Mouse (Mus musculus) spleen, adult 2 months (tissue): Measurements from ENCODE around the gene Gm5089. TPM values are rescaled to one million over a fixed set of nuclear protein-coding genes. Genes with fewer than 3 reads are reported as not detected.

Source experiments
- DNase-seq, 2 experiments: peaks; one replicate each; pipeline versions ENCODE4 v3.0.0 to v3.0.0-alpha.2; 2012 to 2021; ENCODE audit warnings: low spot score in 2 of 2, low read depth in 1 of 2
- H3K27ac ChIP-seq: fragments of 200-500 bp; 2 replicates; pipeline ENCODE4 v1.5.1; 2012; ENCODE audit warnings: low read length, inconsistent platforms; ENCODE audit not compliant: insufficient read depth
- H3K27me3 ChIP-seq: fragments of 200-500 bp; 2 replicates; pipeline ENCODE4 v1.6.1; 2012; ENCODE audit warnings: mild to moderate bottlenecking, moderate library complexity, low read length, inconsistent platforms; ENCODE audit not compliant: control insufficient read depth, insufficient read depth
- H3K36me3 ChIP-seq: fragments of 200-500 bp; 2 replicates; pipeline ENCODE4 v1.6.1; 2012; ENCODE audit warnings: mild to moderate bottlenecking, low read length, inconsistent platforms; ENCODE audit not compliant: control insufficient read depth, insufficient read depth
- H3K4me1 ChIP-seq: fragments of 200-500 bp; 2 replicates; pipeline ENCODE4 v1.6.1; 2011; ENCODE audit warnings: inconsistent platforms; ENCODE audit not compliant: control insufficient read depth, insufficient read depth, insufficient read length
- H3K4me3 ChIP-seq: fragments of 200-500 bp; 2 replicates; pipeline ENCODE4 v1.5.1; 2011; ENCODE audit warnings: mild to moderate bottlenecking, inconsistent platforms; ENCODE audit not compliant: insufficient read depth, insufficient read length; ENCODE audit errors: extremely low read depth
- CTCF ChIP-seq: fragments of 200-500 bp; IDR thresholded peaks from 2 replicates; pipeline ENCODE4 v1.5.1; 2011; ENCODE audit warnings: mild to moderate bottlenecking, inconsistent platforms; ENCODE audit not compliant: insufficient read depth, insufficient read length, insufficient replicate concordance; ENCODE audit errors: extremely low read depth
- POLR2A ChIP-seq: fragments of 200-500 bp; IDR thresholded peaks from 2 replicates; pipeline ENCODE4 v1.6.1; 2011; ENCODE audit warnings: low read depth, low read length, inconsistent platforms
- WGBS: fragments of 180-500 bp; shearing (Covaris S2); methylation state at CpG from one replicate; pipeline ENCODE4 v1.1.7; 2018; 5-methylcytosine and 5-hydroxymethylcytosine counted together
- polyA plus RNA-seq: library from polyadenylated mRNA; depleted of rRNA; stranded (reverse); fragments of >200 nt; gene quantifications from 2 replicates; pipeline ENCODE4 v1.2.3, GENCODE M21; 2012; rRNA removed

Gm5089 gene
- polyA plus RNA-seq, 1 experiment, result not detected

DNA sequence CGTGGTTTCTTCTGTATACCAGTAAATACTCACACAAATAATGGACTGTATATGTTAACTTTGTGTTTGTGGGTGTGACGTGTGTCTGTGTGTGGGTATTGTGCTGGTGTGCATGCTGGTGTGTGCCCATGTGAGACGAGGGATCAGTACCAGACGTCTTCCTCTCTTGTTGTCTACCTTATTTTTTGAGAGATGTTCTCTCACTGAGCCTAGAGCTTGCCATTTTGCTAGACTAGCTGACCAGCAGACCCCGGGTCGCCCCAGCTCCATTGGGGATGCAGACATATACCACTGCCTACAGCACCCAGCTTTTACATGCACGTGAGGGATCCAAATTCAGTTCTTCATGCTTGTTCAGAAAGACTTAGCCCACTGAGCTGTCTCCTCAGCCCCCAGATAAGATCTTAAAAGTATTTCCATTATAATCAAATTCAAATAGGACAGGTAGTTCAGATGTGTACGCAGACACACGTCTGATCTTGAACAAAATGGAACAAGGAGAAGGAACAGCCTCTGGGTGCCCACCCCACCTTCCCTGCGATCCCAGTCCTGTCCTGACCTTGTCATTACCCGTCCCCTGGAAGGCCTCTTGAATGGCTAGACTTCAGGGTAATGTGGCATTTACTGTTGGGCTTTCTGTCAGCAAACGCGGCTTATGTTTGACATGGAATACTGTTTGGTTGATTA lies 61.1 kb downstream of the Gm5089 start:
- WGBS, result 90% methylated on average over 13 of the region's 13 CpGs
- Histone ChIP-seq H3K4me1 (no peaks in the 10 kb centered on the region; the same call in 1 of the 2 replicates), H3K36me3 (no peaks in the 10 kb centered on the region), H3K27me3 (no peaks in the 10 kb centered on the region), H3K27ac (no peak overlapping the region), H3K4me3 (no peak overlapping the region)
- no peak for DNase-seq
- TF ChIP-seq POLR2A, result no peak
- TF ChIP-seq CTCF, result no peak

DNA sequence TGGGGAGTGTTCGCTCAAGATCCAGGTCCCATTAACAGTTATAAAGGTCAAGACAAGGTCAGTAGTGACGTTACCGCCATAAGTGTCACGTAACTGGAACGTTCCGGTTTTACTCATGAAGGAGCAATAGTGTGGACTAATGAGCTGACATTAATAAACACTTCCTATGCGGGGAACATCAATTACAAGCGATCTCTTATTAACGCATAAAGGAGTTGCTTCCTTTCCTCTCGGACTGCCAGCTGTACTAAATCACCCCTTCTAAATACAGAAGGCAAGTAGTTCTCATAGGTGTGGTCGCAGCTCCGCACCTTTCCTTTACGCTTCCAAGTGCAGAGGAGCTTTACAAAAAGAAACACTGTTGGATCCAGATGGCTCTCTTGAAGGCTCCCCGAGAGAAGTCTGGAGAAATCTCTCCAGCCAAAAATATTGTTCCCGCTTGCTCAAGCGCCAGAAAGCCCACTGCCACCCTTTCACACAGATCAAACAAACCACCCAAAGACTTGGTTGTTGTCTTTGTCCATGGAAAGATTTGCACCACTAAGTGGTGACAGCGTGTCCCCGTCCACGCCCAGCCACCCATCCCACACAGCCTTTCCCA lies 62.4 kb downstream of the Gm5089 start:
- DNase-seq, result no peak
- 91% methylated on average over 19 of the region's 19 CpGs for WGBS
- Histone ChIP-seq H3K27me3 (no peaks in the 10 kb centered on the region), H3K4me1 (no peaks in the 10 kb centered on the region; the same call in 1 of the 2 replicates), H3K4me3 (no peak overlapping the region), H3K27ac (no peak overlapping the region), H3K36me3 (no peaks in the 10 kb centered on the region)
- no peak for TF ChIP-seq CTCF
- TF ChIP-seq POLR2A, result no peak

- no peak overlapping the region for H3K4me3 ChIP-seq
- H3K4me1 ChIP-seq, result no peaks in the 10 kb centered on the region; the same call in 1 of the 2 replicates
- WGBS, result 92% methylated on average over 5 of the region's 5 CpGs
- no peaks in the 10 kb centered on the region for H3K36me3 ChIP-seq
- no peak overlapping the region for H3K27ac ChIP-seq
- H3K27me3 ChIP-seq, result no peaks in the 10 kb centered on the region
- DNase-seq, result no peak
- TF ChIP-seq POLR2A, result no peak
- TF ChIP-seq CTCF, result no peak
These were observed 63.1 kb downstream of the Gm5089 start for GRCm38 (mm10) chr14:122387781-122388180.

GRCm38 (mm10) chr14:122386281-122387130 lies 64.4 kb downstream of the Gm5089 start:
- DNase-seq, result no peak
- H3K4me3 ChIP-seq, result no peak overlapping the region
- no peaks in the 10 kb centered on the region for H3K36me3 ChIP-seq
- no peaks in the 10 kb centered on the region for H3K27me3 ChIP-seq
- TF ChIP-seq CTCF (no peak), POLR2A (no peak)
- no peaks in the 10 kb centered on the region; the same call in 1 of the 2 replicates for H3K4me1 ChIP-seq
- WGBS, result 93% methylated on average over 17 of the region's 17 CpGs
- no peak overlapping the region for H3K27ac ChIP-seq

DNA sequence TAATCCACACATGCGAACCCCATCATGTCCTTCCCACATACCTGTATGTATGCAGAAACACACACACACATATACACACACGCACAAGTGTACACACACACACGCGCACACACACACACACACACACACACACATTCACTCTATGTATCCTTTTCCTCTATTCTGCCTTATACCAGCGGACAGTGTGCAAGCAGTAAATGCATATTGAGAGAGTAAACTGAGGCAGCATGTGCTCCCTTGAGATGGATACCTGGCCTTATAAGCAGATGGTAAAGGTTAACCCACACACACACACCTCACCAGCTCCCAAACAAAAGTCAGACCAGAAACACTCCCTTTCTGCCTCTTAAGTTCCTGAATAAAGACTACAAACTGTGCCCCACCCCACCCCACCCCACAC lies 65.2 kb downstream of the Gm5089 start:
- Histone ChIP-seq H3K27me3 (no peaks in the 10 kb centered on the region), H3K4me1 (no peaks in the 10 kb centered on the region; the same call in 1 of the 2 replicates), H3K4me3 (no peak overlapping the region), H3K27ac (no peak overlapping the region), H3K36me3 (no peaks in the 10 kb centered on the region)
- no peak for DNase-seq
- TF ChIP-seq POLR2A, result no peak
- no peak for TF ChIP-seq CTCF
- 94% methylated on average over 5 of the region's 5 CpGs for WGBS

DNA sequence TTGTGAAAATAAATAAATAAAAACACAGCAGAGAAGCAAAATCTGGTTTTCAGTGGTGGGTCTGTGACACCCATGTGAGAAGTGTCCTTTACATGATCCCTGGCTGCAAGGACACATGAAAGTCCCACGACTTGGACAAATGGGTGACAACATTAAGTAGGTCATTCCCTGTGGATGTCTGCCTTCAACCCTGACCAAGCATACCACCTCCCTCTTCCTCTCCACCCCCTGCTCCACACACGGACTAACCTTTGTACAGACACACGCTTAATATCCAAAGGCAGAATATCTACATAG lies 65.7 kb downstream of the Gm5089 start:
- 88% methylated on average over 3 of the region's 3 CpGs for WGBS
- no peak for DNase-seq
- H3K27me3 ChIP-seq, result no peaks in the 10 kb centered on the region
- H3K4me1 ChIP-seq, result no peaks in the 10 kb centered on the region; the same call in 1 of the 2 replicates
- H3K36me3 ChIP-seq, result no peaks in the 10 kb centered on the region
- no peak overlapping the region for H3K27ac ChIP-seq
- no peak for TF ChIP-seq POLR2A
- TF ChIP-seq CTCF, result no peak
- no peak overlapping the region for H3K4me3 ChIP-seq

Other genes starting within 250 kb of the Gm5089 start
- gene Zic5, start 14.6 kb upstream of the Gm5089 start, polyA plus RNA-seq, result not detected in 2 replicates
- gene Zic2, start 24.3 kb upstream of the Gm5089 start, polyA plus RNA-seq, result not detected in 2 replicates
- gene Gm10837, start 39.5 kb upstream of the Gm5089 start, polyA plus RNA-seq, result not detected in 2 replicates
- 2.6 and 4.8 TPM in 2 replicates for gene Pcca, start 83.2 kb upstream of the Gm5089 start, polyA plus RNA-seq